Mouse (Mus musculus): ENCODE data around the gene D630039A03Rik.

DNA sequence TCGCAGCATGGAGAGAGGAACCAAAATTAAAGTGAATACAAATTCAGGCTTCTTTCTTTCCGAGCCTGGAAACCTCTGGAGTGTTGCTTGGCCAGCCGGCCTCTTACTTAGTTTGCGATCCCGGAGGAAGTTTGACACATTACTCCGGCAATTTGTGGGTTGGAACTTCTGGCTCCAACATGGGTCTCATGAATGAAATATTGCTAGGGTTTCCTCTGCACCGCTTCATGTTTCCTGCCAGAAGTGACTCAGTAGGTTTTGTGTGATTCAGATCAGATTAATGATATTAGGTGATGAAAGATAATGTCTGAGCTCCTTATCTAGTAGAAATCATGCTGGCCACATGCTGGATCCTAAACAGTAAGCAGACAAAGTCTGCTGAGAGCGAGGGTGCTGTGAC lies 54.2 kb downstream of the D630039A03Rik start:
- TF ChIP-seq CTCF (IDR thresholded peaks at IDR 0.05; ENCODE audit: low read depth, low read length) (no peak), GATA1 (IDR thresholded peaks at IDR 0.05; ENCODE audit: borderline replicate concordance, low read length) (no peak), TAL1 (conservative IDR thresholded peaks at IDR 0.05; ENCODE audit: low read depth, low read length) (no peak)
